Mouse (Mus musculus): Measurements from ENCODE around the gene Add2. TPM values are rescaled to one million over a fixed set of nuclear protein-coding genes. Genes with fewer than 3 reads are reported as not detected.

Gene Add2
- polyA plus RNA-seq, 1 experiment from 2014 or later, result 9.4 TPM

- Histone ChIP-seq H3K9ac (no peak overlapping the region), H3K9me3 (no peaks in the 10 kb centered on the region), H3K36me3 (no peaks in the 10 kb centered on the region), H3K27ac (no peak overlapping the region), H3K4me2 (no peak overlapping the region), H3K4me1 (0 out of 2 replicates have a peak, but pooled peaks cover 3% of the 10 kb centered on the region), H3K4me3 (no peak overlapping the region), H3K27me3 (no peaks in the 10 kb centered on the region)
- no peak for ATAC-seq (ENCODE audit: insufficient number of reproducible peaks, insufficient read depth, low FRiP score, low TSS enrichment, low read depth)
- WGBS, result 90% methylated on average over 4 of the region's 4 CpGs
These were observed 78.6 kb downstream of the Add2 start for GRCm38 (mm10) chr6:86107101-86107500.

DNA sequence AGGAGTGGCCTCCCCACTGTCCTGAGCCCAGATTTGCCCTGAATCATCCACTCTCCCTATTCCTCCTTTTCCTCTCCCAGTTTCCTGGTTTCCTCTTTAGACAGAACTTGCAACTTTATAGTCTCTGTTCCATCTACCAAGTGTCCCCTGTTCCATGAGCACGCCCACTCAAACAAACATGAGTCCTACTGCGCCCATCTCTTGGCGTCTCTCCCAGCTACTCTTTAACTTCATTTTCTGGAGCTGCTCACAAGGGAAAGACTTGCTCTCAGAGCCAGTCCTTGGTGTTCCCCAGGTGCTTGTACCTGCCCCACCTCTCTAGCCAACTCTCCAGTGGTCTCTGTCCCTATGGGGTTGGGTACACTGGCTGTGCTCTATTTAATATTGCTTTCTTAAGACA, 87.4 kb downstream of the Add2 start:
- no peak overlapping the region for H3K4me2 ChIP-seq
- no peak overlapping the region for H3K27ac ChIP-seq
- H3K9me3 ChIP-seq, result no peaks in the 10 kb centered on the region
- no peak overlapping the region for H3K4me3 ChIP-seq
- no peak for ATAC-seq (ENCODE audit: insufficient number of reproducible peaks, insufficient read depth, low FRiP score, low TSS enrichment, low read depth)
- H3K36me3 ChIP-seq, result no peaks in the 10 kb centered on the region
- H3K27me3 ChIP-seq, result no peaks in the 10 kb centered on the region
- no peaks in the 10 kb centered on the region for H3K4me1 ChIP-seq
- no peak overlapping the region for H3K9ac ChIP-seq
- 96% methylated on average over 3 of the region's 3 CpGs for WGBS

GRCm38 (mm10) chr6:86123057-86123456, 94.6 kb downstream of the Add2 start:
- H3K4me2 ChIP-seq, result no peak overlapping the region
- no peaks in the 10 kb centered on the region for H3K9me3 ChIP-seq
- no peaks in the 10 kb centered on the region for H3K4me1 ChIP-seq
- H3K9ac ChIP-seq, result no peak overlapping the region
- no peak for ATAC-seq (ENCODE audit: insufficient number of reproducible peaks, insufficient read depth, low FRiP score, low TSS enrichment, low read depth)
- H3K4me3 ChIP-seq, result no peak overlapping the region
- no peaks in the 10 kb centered on the region for H3K36me3 ChIP-seq
- 92% methylated on average over 4 of the region's 4 CpGs for WGBS
- no peaks in the 10 kb centered on the region for H3K27me3 ChIP-seq
- no peak overlapping the region for H3K27ac ChIP-seq

DNA sequence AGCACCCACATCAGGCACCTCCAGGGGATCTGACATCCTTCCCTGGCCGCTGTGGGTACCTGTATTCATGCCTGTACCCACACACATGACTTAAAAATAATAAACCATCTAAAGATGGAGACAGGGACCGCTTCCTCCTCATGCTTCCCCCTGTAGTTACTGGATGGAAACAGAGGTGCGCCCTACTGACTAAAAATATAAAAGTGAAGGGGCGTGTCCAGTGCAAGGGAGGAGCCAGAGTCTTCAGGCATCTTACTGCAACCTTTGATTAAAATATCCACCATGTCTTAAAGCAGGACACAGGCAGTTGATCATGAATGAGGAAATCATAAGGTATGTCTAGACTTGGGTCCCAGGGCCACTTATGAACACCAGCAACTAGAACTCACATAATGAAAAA, 97.3 kb downstream of the Add2 start:
- ATAC-seq (ENCODE audit: insufficient number of reproducible peaks, insufficient read depth, low FRiP score, low TSS enrichment, low read depth), result no peak
- H3K9me3 ChIP-seq, result no peaks in the 10 kb centered on the region
- whole genome bisulfite sequencing, result 82% methylated on average over 4 of the region's 4 CpGs
- no peaks in the 10 kb centered on the region for H3K36me3 ChIP-seq
- H3K27me3 ChIP-seq, result no peaks in the 10 kb centered on the region
- no peaks in the 10 kb centered on the region for H3K4me1 ChIP-seq
- H3K9ac ChIP-seq, result no peak overlapping the region
- H3K4me2 ChIP-seq, result no peak overlapping the region
- no peak overlapping the region for H3K27ac ChIP-seq
- no peak overlapping the region for H3K4me3 ChIP-seq

GRCm38 (mm10) chr6:86126953-86127581, 98.6 kb downstream of the Add2 start:
- ATAC-seq (ENCODE audit: insufficient number of reproducible peaks, insufficient read depth, low FRiP score, low TSS enrichment, low read depth), result no peak
- Histone ChIP-seq H3K27ac (no peak overlapping the region), H3K36me3 (no peaks in the 10 kb centered on the region), H3K4me3 (no peak overlapping the region), H3K4me1 (no peaks in the 10 kb centered on the region), H3K4me2 (no peak overlapping the region), H3K9me3 (no peaks in the 10 kb centered on the region), H3K9ac (no peak overlapping the region), H3K27me3 (no peaks in the 10 kb centered on the region)
- 51% methylated on average over 2 of the region's 2 CpGs for whole genome bisulfite sequencing

GRCm38 (mm10) chr6:86128504-86128903, 100.0 kb downstream of the Add2 start:
- Histone ChIP-seq H3K4me3 (no peak overlapping the region), H3K36me3 (no peaks in the 10 kb centered on the region), H3K9me3 (no peaks in the 10 kb centered on the region), H3K4me2 (no peak overlapping the region), H3K27me3 (no peaks in the 10 kb centered on the region), H3K9ac (no peak overlapping the region), H3K4me1 (no peaks in the 10 kb centered on the region), H3K27ac (no peak overlapping the region)
- ATAC-seq (ENCODE audit: insufficient number of reproducible peaks, insufficient read depth, low FRiP score, low TSS enrichment, low read depth), result no peak
- WGBS, result 40% methylated on average over 4 of the region's 4 CpGs

- WGBS, result 65% methylated on average over 9 of the region's 9 CpGs
- Histone ChIP-seq H3K4me1 (no peaks in the 10 kb centered on the region), H3K9me3 (no peaks in the 10 kb centered on the region), H3K4me3 (no peak overlapping the region), H3K27me3 (no peaks in the 10 kb centered on the region), H3K27ac (no peak overlapping the region), H3K36me3 (no peaks in the 10 kb centered on the region), H3K9ac (no peak overlapping the region), H3K4me2 (no peak overlapping the region)
- ATAC-seq (ENCODE audit: insufficient number of reproducible peaks, insufficient read depth, low FRiP score, low TSS enrichment, low read depth), result no peak
These were observed 101.5 kb downstream of the Add2 start for GRCm38 (mm10) chr6:86129872-86130498.

DNA sequence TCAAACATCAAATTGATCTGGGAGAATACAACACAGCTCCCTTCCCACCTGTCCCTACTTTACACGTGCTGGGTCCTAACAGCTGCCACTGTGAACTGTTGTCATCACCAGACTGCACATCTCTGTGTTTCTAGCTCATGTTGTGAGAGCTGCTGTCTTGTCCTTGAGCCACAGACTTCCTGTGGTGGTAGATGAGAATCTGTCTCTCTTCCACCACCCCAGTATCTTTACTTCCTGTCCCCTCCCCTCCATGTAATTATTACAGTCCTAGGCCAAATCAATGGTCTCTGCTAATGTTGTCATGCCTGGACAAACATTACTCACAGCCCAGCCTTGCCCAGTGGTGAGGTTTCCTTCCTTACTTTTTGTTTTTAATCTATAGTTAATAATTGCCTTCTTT, 105.4 kb downstream of the Add2 start:
- Histone ChIP-seq H3K4me3 (no peak overlapping the region), H3K27me3 (no peaks in the 10 kb centered on the region), H3K27ac (no peak overlapping the region), H3K4me1 (no peaks in the 10 kb centered on the region), H3K36me3 (no peaks in the 10 kb centered on the region), H3K9me3 (peaks cover 5% of the 10 kb centered on the region), H3K9ac (no peak overlapping the region), H3K4me2 (no peak overlapping the region)
- WGBS, result 75% methylated on average over 1 of the region's 1 CpGs
- no peak for ATAC-seq (ENCODE audit: insufficient number of reproducible peaks, insufficient read depth, low FRiP score, low TSS enrichment, low read depth)

- no peak overlapping the region for H3K4me3 ChIP-seq
- no peak overlapping the region for H3K27ac ChIP-seq
- H3K27me3 ChIP-seq, result no peaks in the 10 kb centered on the region
- H3K9ac ChIP-seq, result no peak overlapping the region
- no peak overlapping the region for H3K4me2 ChIP-seq
- H3K9me3 ChIP-seq, result peaks cover 5% of the 10 kb centered on the region
- no peak for ATAC-seq (ENCODE audit: insufficient number of reproducible peaks, insufficient read depth, low FRiP score, low TSS enrichment, low read depth)
- H3K4me1 ChIP-seq, result no peaks in the 10 kb centered on the region
- 91% methylated on average over 3 of the region's 3 CpGs for WGBS
- H3K36me3 ChIP-seq, result no peaks in the 10 kb centered on the region
These were observed 107.7 kb downstream of the Add2 start for GRCm38 (mm10) chr6:86136206-86136605.

- Histone ChIP-seq H3K36me3 (no peaks in the 10 kb centered on the region), H3K4me2 (no peak overlapping the region), H3K27me3 (no peaks in the 10 kb centered on the region), H3K9ac (no peak overlapping the region), H3K4me3 (no peak overlapping the region), H3K4me1 (no peaks in the 10 kb centered on the region), H3K9me3 (peaks cover 9% of the 10 kb centered on the region), H3K27ac (no peak overlapping the region)
- no peak for ATAC-seq (ENCODE audit: insufficient number of reproducible peaks, insufficient read depth, low FRiP score, low TSS enrichment, low read depth)
- WGBS, result 83% methylated on average over 6 of the region's 6 CpGs
These were observed 112.8 kb downstream of the Add2 start for GRCm38 (mm10) chr6:86141284-86141683.

- H3K9ac ChIP-seq, result no peak overlapping the region
- no peak overlapping the region for H3K4me2 ChIP-seq
- H3K27ac ChIP-seq, result no peak overlapping the region
- H3K27me3 ChIP-seq, result no peaks in the 10 kb centered on the region
- ATAC-seq (ENCODE audit: insufficient number of reproducible peaks, insufficient read depth, low FRiP score, low TSS enrichment, low read depth), result no peak
- H3K9me3 ChIP-seq, result peaks cover 4% of the 10 kb centered on the region; the same call in 1 of the 2 replicates
- no peaks in the 10 kb centered on the region for H3K36me3 ChIP-seq
- H3K4me3 ChIP-seq, result no peak overlapping the region
- no peaks in the 10 kb centered on the region for H3K4me1 ChIP-seq
- WGBS, result 16% methylated on average over 3 of the region's 3 CpGs
These were observed 113.3 kb downstream of the Add2 start for GRCm38 (mm10) chr6:86141820-86142219.

- Histone ChIP-seq H3K4me3 (no peak overlapping the region), H3K27ac (no peak overlapping the region), H3K9me3 (peaks cover 4% of the 10 kb centered on the region; the same call in 1 of the 2 replicates), H3K27me3 (no peaks in the 10 kb centered on the region), H3K36me3 (no peaks in the 10 kb centered on the region), H3K9ac (no peak overlapping the region), H3K4me2 (no peak overlapping the region), H3K4me1 (no peaks in the 10 kb centered on the region)
- 94% methylated on average over 6 of the region's 6 CpGs for WGBS
- ATAC-seq (ENCODE audit: insufficient number of reproducible peaks, insufficient read depth, low FRiP score, low TSS enrichment, low read depth), result no peak
These were observed 116.5 kb downstream of the Add2 start for GRCm38 (mm10) chr6:86144986-86145385.
